Mouse (Mus musculus): ENCODE measurements around the gene Pskh1. TPM values are rescaled to one million over a fixed set of nuclear protein-coding genes. Genes with fewer than 3 reads are reported as not detected.

The Pskh1 gene
- total and polyA plus RNA-seq, 3 experiments: 12.9 to 26.2 TPM; not detected in 1

- Histone ChIP-seq H3K9ac (ENCODE audit: control insufficient read depth, low read depth, low read length, poor library complexity, severe bottlenecking) (peak overlapping the region; percentile 93), H3K36me3 (ENCODE audit: control insufficient read depth in 1 of 2, insufficient read depth in 2 of 2, low read length in 2 of 2) (peaks cover 2 to 8% of the 10 kb centered on the region in 2 experiments; a peak in 2 of 4 replicates), H3K27ac (ENCODE audit: control insufficient read depth, low read depth, low read length) (peak overlapping the region; percentile 72), H3K27me3 (ENCODE audit: control insufficient read depth in 1 of 2, insufficient read depth in 2 of 2, low read length in 2 of 2) (no peaks in the 10 kb centered on the region), H3K9me3 (replicated peaks; ENCODE audit: insufficient read depth, low read length) (no peaks in the 10 kb centered on the region), H3K79me2 (ENCODE audit: control insufficient read depth, insufficient read depth, low read length, poor library complexity) (peaks cover 20% of the 10 kb centered on the region), H3K4me3 (ENCODE audit: control insufficient read depth in 1 of 2, insufficient read depth in 1 of 2, low read depth in 2 of 2, low read length in 2 of 2) (peak overlapping the region; percentile 90), H3K4me1 (ENCODE audit: control insufficient read depth in 1 of 2, insufficient read depth in 2 of 2, low read length in 2 of 2) (peaks cover 5 to 29% of the 10 kb centered on the region in 2 experiments; a peak in 3 of 4 replicates)
- TF ChIP-seq EP300 (IDR thresholded peaks at IDR 0.05; ENCODE audit: low read depth in 1 of 2, low read length in 2 of 2) (0 out of 4 replicates have a peak, but pooled peaks of 1 of the 2 experiments have one; percentile 11), MAX (IDR thresholded peaks at IDR 0.05; ENCODE audit: low read length) (0 out of 2 replicates have a peak, but pooled peaks have one; percentile 6), MAFK (IDR thresholded peaks at IDR 0.05; ENCODE audit: borderline replicate concordance, low read depth, low read length) (no peak)
- no peak for DNase-seq (ENCODE audit: low read depth, low spot score)
Observed at GRCm38 (mm10) chr8:105964506-105965265, 64.4 kb downstream of the Pskh1 start.

GRCm38 (mm10) chr8:105965266-105965904 lies 65.1 kb downstream of the Pskh1 start:
- TF ChIP-seq SIN3A (IDR thresholded peaks at IDR 0.05; ENCODE audit: low read length) (peak; percentile 66), E2F4 (IDR thresholded peaks at IDR 0.05; ENCODE audit: borderline replicate concordance, low read depth, low read length) (no peak), USF2 (IDR thresholded peaks at IDR 0.05; ENCODE audit: borderline replicate concordance in 1 of 2, insufficient read depth in 1 of 2, low read depth in 1 of 2, low read length in 2 of 2) (no peak), UBTF (IDR thresholded peaks at IDR 0.05; ENCODE audit: borderline replicate concordance, insufficient read depth, low read depth, low read length) (peak; percentile 92; the same call in 1 of the 2 replicates), POLR2AphosphoS5 (IDR thresholded peaks at IDR 0.05; ENCODE audit: borderline replicate concordance, low read depth, low read length) (no peak)
- H3K27ac ChIP-seq (ENCODE audit: control insufficient read depth, low read depth, low read length): peak overlapping the region; percentile 72
- peak; percentile 81 for DNase-seq (ENCODE audit: low read depth, low spot score)
- peak overlapping the region; percentile 90 for H3K4me3 ChIP-seq (ENCODE audit: control insufficient read depth in 1 of 2, insufficient read depth in 1 of 2, low read depth in 2 of 2, low read length in 2 of 2)
- H3K9ac ChIP-seq (ENCODE audit: control insufficient read depth, low read depth, low read length, poor library complexity, severe bottlenecking): peak overlapping the region; percentile 93
- peaks cover 20% of the 10 kb centered on the region for H3K79me2 ChIP-seq (ENCODE audit: control insufficient read depth, insufficient read depth, low read length, poor library complexity)
- H3K4me1 ChIP-seq (ENCODE audit: control insufficient read depth in 1 of 2, insufficient read depth in 2 of 2, low read length in 2 of 2): peaks cover 5 to 29% of the 10 kb centered on the region in 2 experiments; a peak in 3 of 4 replicates
- no peaks in the 10 kb centered on the region for H3K9me3 ChIP-seq (replicated peaks; ENCODE audit: insufficient read depth, low read length)
- H3K36me3 ChIP-seq (ENCODE audit: control insufficient read depth in 1 of 2, insufficient read depth in 2 of 2, low read length in 2 of 2): peaks cover 0 to 8% of the 10 kb centered on the region in 2 experiments; a peak in 2 of 4 replicates
- no peaks in the 10 kb centered on the region for H3K27me3 ChIP-seq (ENCODE audit: control insufficient read depth in 1 of 2, insufficient read depth in 2 of 2, low read length in 2 of 2)

GRCm38 (mm10) chr8:105965905-105966341 lies 65.7 kb downstream of the Pskh1 start, which contains the start of gene Slc12a4:
Gene Slc12a4 (minus strand): TSS chr8:105966097.
- Histone ChIP-seq H3K9me3 (replicated peaks; ENCODE audit: insufficient read depth, low read length) (no peaks in the 10 kb centered on the region), H3K79me2 (ENCODE audit: control insufficient read depth, insufficient read depth, low read length, poor library complexity) (peaks cover 20% of the 10 kb centered on the region), H3K4me3 (ENCODE audit: control insufficient read depth in 1 of 2, insufficient read depth in 1 of 2, low read depth in 2 of 2, low read length in 2 of 2) (peak within 1 kb of the TSS; percentile 90), H3K27ac (ENCODE audit: control insufficient read depth, low read depth, low read length) (peak within 1 kb of the TSS; percentile 96), H3K27me3 (ENCODE audit: control insufficient read depth in 1 of 2, insufficient read depth in 2 of 2, low read length in 2 of 2) (no peaks in the 10 kb centered on the region), H3K36me3 (ENCODE audit: control insufficient read depth in 1 of 2, insufficient read depth in 2 of 2, low read length in 2 of 2) (peaks cover 0 to 8% of the 10 kb centered on the region in 2 experiments; a peak in 2 of 4 replicates), H3K4me1 (ENCODE audit: control insufficient read depth in 1 of 2, insufficient read depth in 2 of 2, low read length in 2 of 2) (peaks cover 5 to 29% of the 10 kb centered on the region in 2 experiments; a peak in 3 of 4 replicates), H3K9ac (ENCODE audit: control insufficient read depth, low read depth, low read length, poor library complexity, severe bottlenecking) (peak within 1 kb of the TSS; percentile 93)
- TF ChIP-seq POLR2AphosphoS2 (IDR thresholded peaks at IDR 0.05; ENCODE audit: low read length) (no peak), EP300 (IDR thresholded peaks at IDR 0.05; ENCODE audit: low read depth in 1 of 2, low read length in 2 of 2) (no peak), NELFE (IDR thresholded peaks at IDR 0.05; ENCODE audit: low read depth, low read length) (peak; percentile 81; the same call in 1 of the 2 replicates), POLR2A (IDR thresholded peaks at IDR 0.05; ENCODE audit: control insufficient read depth in 1 of 2, insufficient read depth in 1 of 2, low read depth in 1 of 2, low read length in 2 of 2, poor library complexity in 1 of 2) (peak; percentile 83 to 93), ETS1 (IDR thresholded peaks at IDR 0.05; ENCODE audit: low read depth, low read length) (peak; percentile 16; the same call in 1 of the 2 replicates), ZNF384 (IDR thresholded peaks at IDR 0.05; ENCODE audit: low read depth, low read length) (0 out of 2 replicates have a peak, but pooled peaks have one; percentile 10), BHLHE40 (IDR thresholded peaks at IDR 0.05; ENCODE audit: borderline replicate concordance, low read depth, low read length) (no peak), ELF1 (IDR thresholded peaks at IDR 0.05; ENCODE audit: low read depth, low read length) (peak; percentile 65), USF1 (IDR thresholded peaks at IDR 0.05; ENCODE audit: low read depth, low read length) (0 out of 2 replicates have a peak, but pooled peaks have one; percentile 4), TCF12 (IDR thresholded peaks at IDR 0.05; ENCODE audit: low read depth, low read length) (peak; percentile 27), ZMIZ1 (IDR thresholded peaks at IDR 0.05; ENCODE audit: low read depth, low read length) (peak; percentile 47; the same call in 1 of the 2 replicates), E2F4 (IDR thresholded peaks at IDR 0.05; ENCODE audit: borderline replicate concordance, low read depth, low read length) (no peak), MAZ (IDR thresholded peaks at IDR 0.05; ENCODE audit: low read depth, low read length) (peak; percentile 82; the same call in 1 of the 2 replicates), RCOR1 (IDR thresholded peaks at IDR 0.05; ENCODE audit: low read depth, low read length) (0 out of 2 replicates have a peak, but pooled peaks have one; percentile 7), HCFC1 (IDR thresholded peaks at IDR 0.05; ENCODE audit: low read depth, low read length) (peak; percentile 48; the same call in 1 of the 2 replicates)
- peak; percentile 89 for DNase-seq (ENCODE audit: low read depth, low spot score)

Measured in MEL (cell line).